Mouse (Mus musculus) myocyte (in vitro differentiated cells): ENCODE results near the gene Gab1. TPM values are rescaled to one million over a fixed set of nuclear protein-coding genes. Genes with fewer than 3 reads are reported as not detected.

Experiments
- H3K27me3 ChIP-seq: one replicate; pipeline ENCODE4 v1.6.1; 2011; ENCODE audit not compliant: control insufficient read depth, insufficient read depth, insufficient read length
- H3K36me3 ChIP-seq: one replicate; pipeline ENCODE4 v1.6.1; 2011; ENCODE audit not compliant: control insufficient read depth, insufficient read depth
- H3K4me2 ChIP-seq: one replicate; pipeline ENCODE4 v1.6.1; 2011; ENCODE audit warnings: low read depth, control low read depth
- H3K4me3 ChIP-seq: one replicate; pipeline ENCODE4 v1.5.1; 2011; ENCODE audit warnings: mild to moderate bottlenecking, control low read depth, moderate library complexity
- H3K79me2 ChIP-seq: one replicate; pipeline ENCODE4 v1.6.1; 2011; ENCODE audit not compliant: control insufficient read depth, insufficient read depth
- H3ac ChIP-seq: one replicate; pipeline ENCODE4 v1.6.1; 2011; ENCODE audit not compliant: control insufficient read depth, insufficient read length
- CEBPB ChIP-seq: IDR thresholded peaks from 2 replicates; pipeline ENCODE4 v1.6.1; 2011; ENCODE audit warnings: mild to moderate bottlenecking, moderate library complexity; ENCODE audit not compliant: poor library complexity, insufficient read depth, severe bottlenecking
- E2F4 ChIP-seq: IDR thresholded peaks from one replicate; pipeline ENCODE4 v1.6.1; 2011; ENCODE audit warnings: mild to moderate bottlenecking, control low read depth, moderate library complexity; ENCODE audit not compliant: insufficient read depth
- MAX ChIP-seq: IDR thresholded peaks from one replicate; pipeline ENCODE4 v1.6.1; 2011; ENCODE audit warnings: low read depth, mild to moderate bottlenecking, control low read depth
- MYOD1 ChIP-seq, 3 experiments: IDR thresholded peaks; one replicate each; pipeline ENCODE4 v1.6.1; 2011; ENCODE audit warnings: control low read depth in 2 of 3, low read depth in 2 of 3, mild to moderate bottlenecking in 2 of 3, moderate library complexity in 1 of 3; ENCODE audit not compliant: insufficient read length in 2 of 3, control insufficient read depth in 1 of 3
- MYOG ChIP-seq, 3 experiments: IDR thresholded peaks; one replicate each; pipeline ENCODE4 v1.6.1; 2011; ENCODE audit warnings: control low read depth in 2 of 3, low read depth in 2 of 3, mild to moderate bottlenecking in 2 of 3; ENCODE audit not compliant: insufficient read length in 2 of 3, control insufficient read depth in 1 of 3, insufficient read depth in 1 of 3
- POLR2A ChIP-seq: IDR thresholded peaks from one replicate; pipeline ENCODE4 v1.6.1; 2011; ENCODE audit warnings: low read depth, mild to moderate bottlenecking, control low read depth, moderate library complexity; ENCODE audit not compliant: insufficient read length
- POLR2AphosphoS2 ChIP-seq: IDR thresholded peaks from one replicate; pipeline ENCODE4 v1.6.1; 2011; ENCODE audit warnings: low read depth, control low read depth; ENCODE audit not compliant: insufficient read length
- REST ChIP-seq: IDR thresholded peaks from one replicate; pipeline ENCODE4 v1.6.1; 2011; ENCODE audit warnings: mild to moderate bottlenecking, control low read depth, moderate library complexity; ENCODE audit not compliant: insufficient read depth, insufficient read length
- SRF ChIP-seq: IDR thresholded peaks from one replicate; pipeline ENCODE4 v1.6.1; 2011; ENCODE audit warnings: low read depth; ENCODE audit not compliant: control insufficient read depth, insufficient read length
- TCF12 ChIP-seq: IDR thresholded peaks from one replicate; pipeline ENCODE4 v1.6.1; 2011; ENCODE audit warnings: mild to moderate bottlenecking, control low read depth; ENCODE audit not compliant: poor library complexity, insufficient read depth, severe bottlenecking
- TCF3 ChIP-seq: IDR thresholded peaks from one replicate; pipeline ENCODE4 v1.6.1; 2011; ENCODE audit warnings: low read depth, control low read depth; ENCODE audit not compliant: insufficient read length
- USF1 ChIP-seq: IDR thresholded peaks from one replicate; pipeline ENCODE4 v1.6.1; 2011; ENCODE audit warnings: low read depth, mild to moderate bottlenecking, control low read depth, moderate library complexity
- polyA plus RNA-seq: library from polyadenylated mRNA; unstranded; fragments of >200 nt; fragmentation: generic; extraction: Trizol; gene quantifications from one replicate; pipeline ENCODE4 v1.2.1, GENCODE M21; 2012; ENCODE audit warnings: missing spikeins

Gab1 gene
- polyA plus RNA-seq, 1 experiment: 3.4 TPM

GRCm38 (mm10) chr8:80783271-80783670 lies 97.0 kb downstream of the Gab1 start:
- Histone ChIP-seq H3K4me3 (no peak overlapping the region), H3K79me2 (no peaks in the 10 kb centered on the region), H3K4me2 (no peak overlapping the region), H3ac (no peak overlapping the region), H3K27me3 (no peaks in the 10 kb centered on the region), H3K36me3 (no peaks in the 10 kb centered on the region)
- TF ChIP-seq POLR2A (no peak), TCF12 (no peak), USF1 (no peak), POLR2AphosphoS2 (no peak), E2F4 (no peak), SRF (no peak), MYOD1 (IDR thresholded peaks at IDR 0.05; ENCODE audit: control insufficient read depth in 1 of 3, insufficient read length in 2 of 3, low read depth in 2 of 3) (no peak), MAX (no peak), MYOG (IDR thresholded peaks at IDR 0.05; ENCODE audit: control insufficient read depth in 1 of 3, insufficient read depth in 1 of 3, insufficient read length in 2 of 3, low read depth in 2 of 3) (no peak)

- Histone ChIP-seq H3K36me3 (no peaks in the 10 kb centered on the region), H3K79me2 (no peaks in the 10 kb centered on the region), H3ac (no peak overlapping the region), H3K4me3 (no peak overlapping the region), H3K27me3 (no peaks in the 10 kb centered on the region), H3K4me2 (no peak overlapping the region)
- no peak for TF ChIP-seq MAX
- TF ChIP-seq CEBPB: no peak
These were observed 99.0 kb downstream of the Gab1 start for GRCm38 (mm10) chr8:80781338-80781737.

GRCm38 (mm10) chr8:80780271-80780670 lies 100.0 kb downstream of the Gab1 start:
- H3ac ChIP-seq: no peak overlapping the region
- TF ChIP-seq POLR2AphosphoS2: no peak
- no peak for TF ChIP-seq USF1
- no peak for TF ChIP-seq TCF3
- TF ChIP-seq CEBPB: no peak
- no peak for TF ChIP-seq POLR2A
- no peak for TF ChIP-seq MAX
- TF ChIP-seq E2F4: no peak
- TF ChIP-seq REST: no peak
- no peak for TF ChIP-seq SRF
- no peak for TF ChIP-seq MYOD1 (IDR thresholded peaks at IDR 0.05; ENCODE audit: control insufficient read depth in 1 of 3, insufficient read length in 2 of 3, low read depth in 2 of 3)
- TF ChIP-seq MYOG (IDR thresholded peaks at IDR 0.05; ENCODE audit: control insufficient read depth in 1 of 3, insufficient read depth in 1 of 3, insufficient read length in 2 of 3, low read depth in 2 of 3): no peak
- no peak for TF ChIP-seq TCF12
- no peaks in the 10 kb centered on the region for H3K27me3 ChIP-seq
- no peaks in the 10 kb centered on the region for H3K79me2 ChIP-seq
- H3K36me3 ChIP-seq: no peaks in the 10 kb centered on the region
- no peak overlapping the region for H3K4me2 ChIP-seq
- H3K4me3 ChIP-seq: no peak overlapping the region

- H3K36me3 ChIP-seq: no peaks in the 10 kb centered on the region
- no peak overlapping the region for H3ac ChIP-seq
- no peak overlapping the region for H3K4me2 ChIP-seq
- no peaks in the 10 kb centered on the region for H3K79me2 ChIP-seq
- TF ChIP-seq MYOD1 (IDR thresholded peaks at IDR 0.05; ENCODE audit: control insufficient read depth in 1 of 3, insufficient read length in 2 of 3, low read depth in 2 of 3): no peak
- TF ChIP-seq TCF12: no peak
- no peak for TF ChIP-seq POLR2A
- H3K4me3 ChIP-seq: no peak overlapping the region
- no peaks in the 10 kb centered on the region for H3K27me3 ChIP-seq
These were observed 103.9 kb downstream of the Gab1 start for GRCm38 (mm10) chr8:80776436-80776835.

- TF ChIP-seq TCF12 (no peak), E2F4 (no peak), USF1 (no peak), POLR2A (no peak)
- Histone ChIP-seq H3ac (no peak overlapping the region), H3K27me3 (no peaks in the 10 kb centered on the region), H3K36me3 (peaks cover 4% of the 10 kb centered on the region), H3K4me3 (no peak overlapping the region), H3K4me2 (no peak overlapping the region), H3K79me2 (no peaks in the 10 kb centered on the region)
These were observed 107.4 kb downstream of the Gab1 start for GRCm38 (mm10) chr8:80772732-80773460.

- no peaks in the 10 kb centered on the region for H3K79me2 ChIP-seq
- H3K36me3 ChIP-seq: peaks cover 12% of the 10 kb centered on the region
- no peak for TF ChIP-seq MYOG (IDR thresholded peaks at IDR 0.05; ENCODE audit: control insufficient read depth in 1 of 3, insufficient read depth in 1 of 3, insufficient read length in 2 of 3, low read depth in 2 of 3)
- no peak for TF ChIP-seq TCF3
- no peak for TF ChIP-seq MAX
- no peak for TF ChIP-seq USF1
- TF ChIP-seq REST: no peak
- no peak for TF ChIP-seq SRF
- no peak for TF ChIP-seq TCF12
- no peak for TF ChIP-seq POLR2A
- no peak for TF ChIP-seq E2F4
These were observed 111.9 kb downstream of the Gab1 start for GRCm38 (mm10) chr8:80768451-80768850.

More at GRCm38 (mm10) chr8:80768451-80768850, 111.9 kb downstream of the Gab1 start:
- no peak overlapping the region for H3K4me2 ChIP-seq
- H3ac ChIP-seq: no peak overlapping the region
- H3K27me3 ChIP-seq: no peaks in the 10 kb centered on the region
- H3K4me3 ChIP-seq: no peak overlapping the region
